Mouse (Mus musculus) frontal cortex, postnatal 25 days (tissue): ENCODE results near the gene Hoxb4.

ENCODE experiments used
- DNase-seq, 2 experiments: peaks; one replicate each; pipeline ENCODE4 v3.0.0; 2022; ENCODE audit warnings: low spot score in 2 of 2

Gene Hoxb4

DNA sequence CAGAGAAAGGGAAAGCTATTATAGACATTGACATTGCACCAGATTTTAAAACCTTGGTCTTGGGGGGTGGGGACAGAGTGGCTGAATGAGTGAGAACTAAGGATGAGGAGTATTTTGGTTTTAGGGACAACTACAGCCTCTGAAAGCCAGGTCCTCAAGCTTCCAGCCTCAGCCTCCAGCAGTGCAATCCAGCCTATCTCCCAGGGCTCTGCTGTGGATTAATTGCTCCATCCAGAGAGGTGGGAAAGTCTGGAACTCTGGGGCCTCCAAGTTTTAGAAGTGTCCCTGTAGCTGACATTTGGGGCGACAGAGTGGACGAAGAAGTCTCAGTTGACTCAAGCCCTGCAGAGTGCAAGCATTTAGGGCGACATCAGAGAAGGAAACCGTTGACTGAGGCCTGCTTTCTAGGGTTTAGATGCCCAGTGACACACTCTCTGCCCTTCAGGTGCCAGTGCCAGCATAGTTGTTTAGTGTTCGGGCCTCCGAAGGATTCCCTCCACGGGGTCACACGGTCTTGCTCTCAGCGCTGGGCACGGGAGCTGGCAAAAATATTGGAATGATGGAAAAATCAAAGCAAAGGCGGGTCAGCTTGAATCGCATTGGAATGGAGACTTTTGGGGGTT, 4.2 kb upstream of the Hoxb4 start:
- no peak for DNase-seq

DNA sequence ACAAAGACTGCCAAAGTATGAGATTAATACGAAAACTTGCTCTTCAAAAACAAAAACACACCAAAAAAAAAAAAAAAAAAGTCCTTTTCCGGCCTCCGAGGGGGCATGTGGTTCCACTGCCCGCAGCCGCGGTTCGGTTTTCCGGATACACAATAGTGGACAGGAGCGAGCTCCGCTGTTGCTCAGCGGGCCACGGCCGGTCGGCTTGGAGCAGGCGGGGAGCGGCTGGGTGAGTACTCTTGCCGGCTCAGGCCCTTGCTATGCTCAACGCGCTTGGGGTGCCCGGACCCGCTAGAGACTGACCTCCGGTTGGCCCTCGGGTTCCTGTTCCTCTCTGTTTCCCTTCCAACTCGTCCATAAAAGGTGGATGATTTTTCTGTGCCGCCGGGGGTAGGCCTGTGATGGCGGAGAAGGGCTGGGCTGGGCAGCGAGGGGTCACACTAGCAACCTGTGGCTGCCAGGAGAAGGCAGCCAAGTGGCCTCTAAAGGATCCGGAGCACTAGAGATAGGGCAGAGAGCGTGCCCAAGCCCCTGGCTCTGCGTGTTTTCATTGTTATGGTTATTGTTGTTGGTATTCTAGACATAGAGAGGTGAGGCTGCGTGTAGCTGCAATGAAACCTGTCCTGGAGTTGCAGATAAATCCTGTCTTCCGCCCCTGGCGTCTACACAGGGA, 3.3 kb upstream of the Hoxb4 start:
- no peak for DNase-seq

DNA sequence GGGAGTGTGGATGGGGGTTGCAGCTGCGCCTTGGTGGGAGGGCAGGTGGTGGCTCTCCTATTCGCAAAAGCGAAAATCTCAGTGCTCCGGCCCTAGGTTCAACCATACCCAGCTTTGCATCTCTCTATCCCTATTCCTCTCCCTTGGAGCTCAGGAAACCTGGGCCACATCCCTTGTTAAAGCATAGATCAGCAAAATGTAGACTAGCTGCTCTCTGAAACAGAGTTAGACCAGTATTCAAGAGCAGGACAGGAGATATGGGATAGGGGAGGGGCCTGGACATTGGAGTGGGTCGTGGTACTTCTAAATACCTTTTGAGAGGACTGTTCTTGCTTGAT, 2.8 kb upstream of the Hoxb4 start:
- no peak for DNase-seq

DNA sequence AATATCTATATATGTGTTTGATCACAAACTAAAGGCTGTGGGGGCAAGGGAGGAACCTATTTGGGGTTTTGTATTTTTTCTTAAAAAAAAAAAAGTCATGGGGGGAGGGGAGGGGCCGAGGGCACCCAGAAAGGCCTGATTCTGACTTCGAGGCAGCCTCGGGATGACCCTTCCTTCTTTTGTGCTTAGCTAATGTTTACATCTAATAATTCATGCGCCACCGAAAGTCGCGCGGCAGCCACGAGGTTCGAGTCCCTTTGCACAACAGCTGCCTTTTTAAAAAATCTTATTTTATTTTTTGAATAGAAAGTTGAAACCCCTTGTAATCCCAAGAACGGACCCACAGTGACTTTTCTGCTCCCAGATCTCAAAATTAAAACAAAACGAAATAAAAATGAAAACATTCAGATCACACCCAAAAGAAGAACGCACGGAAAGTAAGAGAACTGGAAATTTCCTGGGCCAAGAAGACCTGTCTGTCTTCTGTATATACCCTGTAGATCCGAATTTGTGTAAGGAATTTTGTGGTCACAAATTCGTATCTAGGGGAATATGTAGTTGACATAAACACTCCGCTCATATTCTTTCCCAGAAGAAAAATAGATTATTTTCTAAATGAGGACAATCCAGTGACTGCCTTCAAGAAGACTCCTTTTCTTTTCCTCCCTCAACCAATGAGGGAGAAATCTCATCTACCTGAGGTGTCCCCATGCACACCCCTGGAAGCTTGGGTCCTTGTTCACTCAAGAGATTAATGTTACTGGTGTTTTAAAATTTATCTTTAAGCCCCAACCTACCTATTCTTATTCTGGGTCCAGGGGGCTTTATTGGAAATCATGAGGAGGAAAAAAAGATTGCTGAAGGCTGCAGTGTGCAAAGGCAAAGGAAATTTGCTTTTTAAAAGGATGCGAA, 1.1 kb upstream of the Hoxb4 start:
- DNase-seq = no peak

DNA sequence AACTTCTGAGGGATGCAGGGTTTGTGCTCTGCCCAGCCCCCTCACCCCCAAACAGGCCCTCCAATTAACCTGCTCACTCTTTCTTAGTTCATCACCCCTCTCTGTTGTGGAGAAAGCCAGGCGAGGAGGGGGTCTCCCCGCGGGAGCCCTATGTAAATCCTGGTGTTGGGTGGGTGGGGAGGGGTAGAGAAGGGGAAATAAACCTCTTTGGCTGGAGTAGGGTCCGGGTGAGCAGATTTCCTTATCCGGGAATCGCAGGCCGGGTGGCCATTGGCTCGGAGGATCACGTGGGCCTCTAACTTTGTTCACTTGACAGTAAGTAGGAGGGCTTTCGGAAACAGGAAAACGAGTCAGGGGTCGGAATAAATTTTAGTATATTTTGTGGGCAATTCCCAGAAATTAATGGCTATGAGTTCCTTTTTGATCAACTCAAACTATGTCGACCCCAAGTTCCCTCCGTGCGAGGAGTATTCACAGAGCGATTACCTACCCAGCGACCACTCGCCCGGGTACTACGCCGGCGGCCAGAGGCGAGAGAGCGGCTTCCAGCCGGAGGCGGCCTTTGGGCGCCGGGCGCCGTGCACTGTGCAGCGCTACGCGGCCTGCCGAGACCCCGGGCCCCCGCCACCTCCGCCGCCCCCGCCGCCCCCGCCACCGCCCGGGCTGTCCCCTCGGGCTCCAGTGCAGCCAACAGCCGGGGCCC, 452 bp downstream of the Hoxb4 start:
- no peak for DNase-seq

DNA sequence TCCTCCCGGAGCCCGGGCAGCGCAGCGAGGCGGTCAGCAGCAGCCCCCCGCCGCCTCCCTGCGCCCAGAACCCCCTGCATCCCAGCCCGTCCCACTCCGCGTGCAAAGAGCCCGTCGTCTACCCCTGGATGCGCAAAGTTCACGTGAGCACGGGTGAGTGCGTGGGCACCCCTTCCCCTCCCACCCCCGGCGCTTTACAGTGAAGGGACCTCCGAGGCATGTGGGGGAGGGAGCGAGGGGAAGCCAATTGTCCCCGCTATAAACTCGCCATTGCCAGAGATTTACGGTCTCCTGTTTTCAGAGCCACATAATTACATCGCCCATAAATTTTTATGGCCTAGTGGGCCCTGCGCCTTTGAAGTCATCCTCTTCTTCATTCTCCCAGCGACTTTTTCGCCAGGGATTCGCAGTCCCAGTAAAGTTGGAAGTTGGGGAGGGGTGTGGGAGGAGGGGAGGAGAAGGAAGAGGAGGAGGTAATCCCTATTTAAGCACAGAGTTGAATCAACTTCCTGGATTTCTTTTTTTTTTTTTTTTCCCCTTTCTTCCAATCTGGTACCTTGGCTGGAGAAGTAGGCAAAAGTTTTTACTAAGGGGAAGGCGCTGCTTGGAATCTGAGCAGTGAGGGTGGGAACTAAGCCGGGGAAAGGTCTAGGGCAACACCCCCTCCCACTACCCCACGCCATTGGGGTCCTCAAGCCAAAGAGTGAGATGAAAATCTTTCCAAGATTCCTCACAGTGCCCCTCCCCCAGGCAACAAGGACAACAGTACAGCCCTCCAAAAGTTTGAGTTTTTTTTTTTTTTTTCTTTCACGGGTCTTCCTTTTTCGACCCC, 1.2 kb downstream of the Hoxb4 start:
- no peak for DNase-seq

DNA sequence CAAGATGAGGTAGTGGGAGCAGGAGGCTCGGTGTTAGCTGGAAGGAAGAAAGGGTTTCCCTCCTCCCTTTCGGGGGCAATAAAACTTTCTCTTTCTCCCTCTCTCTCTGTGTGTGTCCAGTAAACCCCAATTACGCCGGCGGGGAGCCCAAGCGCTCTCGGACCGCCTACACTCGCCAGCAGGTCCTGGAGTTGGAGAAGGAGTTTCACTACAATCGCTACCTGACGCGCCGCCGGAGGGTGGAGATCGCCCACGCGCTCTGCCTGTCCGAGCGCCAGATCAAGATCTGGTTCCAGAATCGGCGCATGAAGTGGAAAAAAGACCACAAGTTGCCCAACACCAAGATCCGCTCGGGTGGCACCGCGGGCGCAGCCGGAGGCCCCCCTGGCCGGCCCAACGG, 1.8 kb downstream of the Hoxb4 start:
- DNase-seq = no peak

DNA sequence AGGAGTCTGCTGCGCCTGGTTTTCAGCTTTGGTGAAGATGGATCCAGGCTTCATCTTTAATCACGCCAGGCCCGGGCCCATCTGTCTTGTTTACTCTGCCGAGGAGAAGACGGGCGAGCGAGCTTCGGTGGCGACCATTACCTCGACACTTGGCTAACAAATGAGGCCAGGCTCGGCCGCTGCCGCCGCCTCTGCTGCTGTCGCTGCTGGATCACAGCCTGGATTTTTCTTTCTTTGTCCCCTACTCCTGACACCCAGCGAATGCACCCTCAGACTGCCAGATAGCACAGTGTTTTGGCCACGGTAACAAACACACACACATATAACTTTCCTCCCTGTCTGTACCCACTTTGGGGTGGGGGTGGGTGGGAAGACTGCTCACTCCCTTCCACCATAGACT, 2.6 kb downstream of the Hoxb4 start:
- DNase-seq = no peak

DNA sequence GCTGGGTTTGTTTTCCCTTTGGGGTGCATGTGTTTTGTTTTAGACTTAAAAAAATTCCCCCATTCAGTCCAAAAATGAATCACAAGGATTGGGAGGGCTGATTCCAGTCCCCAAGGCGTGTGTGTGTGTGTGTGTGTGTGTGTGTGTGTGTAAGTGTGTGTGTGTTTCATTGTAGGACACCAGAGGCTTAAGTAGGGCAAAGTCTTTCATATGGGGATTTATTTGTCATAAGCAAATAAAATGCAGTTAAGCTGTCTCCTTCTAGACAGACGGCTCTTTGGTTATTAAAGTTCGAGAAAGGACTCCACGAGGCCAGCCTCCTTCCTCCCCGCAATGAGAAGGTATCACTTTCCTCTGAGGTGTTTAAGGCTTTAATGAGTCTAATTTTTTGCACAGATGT, 3.8 kb downstream of the Hoxb4 start:
- DNase-seq = no peak

DNA sequence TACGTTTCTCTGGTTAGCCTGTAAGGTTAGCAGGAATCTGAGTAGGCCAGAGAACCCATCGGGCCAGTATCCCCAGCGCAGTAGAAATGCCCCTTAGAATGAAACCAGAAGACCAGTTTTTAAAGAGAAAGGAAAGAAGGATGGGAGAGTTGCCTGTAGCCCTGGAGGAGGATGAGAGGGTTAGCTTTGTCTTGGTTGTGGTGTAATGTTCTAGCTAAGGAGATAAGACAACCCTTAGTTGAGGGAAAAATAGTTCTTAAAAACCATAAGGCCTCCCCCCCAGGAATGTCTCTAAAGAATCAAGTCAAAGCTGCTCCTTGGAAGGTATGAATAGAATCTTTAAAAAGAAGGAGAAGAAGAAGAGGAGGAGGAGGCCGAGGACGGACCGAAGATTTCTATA, 4.7 kb downstream of the Hoxb4 start:
- DNase-seq = no peak

DNA sequence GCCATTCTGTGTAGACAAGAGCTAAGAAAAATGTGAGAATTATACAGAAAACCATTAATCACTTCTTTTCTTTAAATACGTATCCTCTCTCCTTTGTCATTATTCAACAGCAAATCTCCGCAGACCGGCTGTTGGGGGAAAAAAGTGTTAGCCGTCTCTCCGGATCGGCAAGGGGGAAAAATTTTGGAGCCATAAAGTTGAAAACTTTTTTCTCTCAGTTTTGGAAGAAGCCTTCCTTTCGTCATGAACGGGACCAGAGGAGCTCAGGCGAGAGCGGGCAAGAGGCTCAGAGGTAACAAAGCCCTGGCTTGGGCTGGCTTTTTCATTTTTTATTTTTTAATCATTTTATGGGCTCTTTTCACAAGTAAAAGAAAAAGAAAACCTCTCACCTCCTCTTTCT, 5.1 kb downstream of the Hoxb4 start, which contains the start of gene Hoxb3:
Gene Hoxb3 (plus strand): TSS at position 173 of the 400 bp plus-strand sequence.
- no peak for DNase-seq

DNA sequence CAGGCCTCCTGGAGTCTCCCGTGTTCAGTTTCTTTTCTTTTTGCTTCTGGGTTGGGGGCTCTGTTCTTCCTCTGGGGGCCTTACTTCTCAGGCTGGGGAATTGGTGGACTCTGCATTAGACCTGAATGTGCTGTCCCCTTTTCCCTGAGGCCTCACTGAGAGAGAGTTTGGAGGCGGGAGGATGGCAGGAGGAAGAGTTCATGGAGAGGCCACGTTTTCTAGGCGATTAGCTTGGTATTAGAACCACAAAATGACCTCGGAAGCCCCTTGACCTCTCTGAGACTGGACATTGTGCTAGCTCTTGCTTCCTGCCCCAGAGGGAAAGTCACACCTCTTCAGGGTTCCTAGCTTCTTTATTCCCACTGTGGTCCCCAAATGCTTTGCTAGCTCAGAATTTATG, 6.1 kb downstream of the Hoxb4 start:
- no peak for DNase-seq

DNA sequence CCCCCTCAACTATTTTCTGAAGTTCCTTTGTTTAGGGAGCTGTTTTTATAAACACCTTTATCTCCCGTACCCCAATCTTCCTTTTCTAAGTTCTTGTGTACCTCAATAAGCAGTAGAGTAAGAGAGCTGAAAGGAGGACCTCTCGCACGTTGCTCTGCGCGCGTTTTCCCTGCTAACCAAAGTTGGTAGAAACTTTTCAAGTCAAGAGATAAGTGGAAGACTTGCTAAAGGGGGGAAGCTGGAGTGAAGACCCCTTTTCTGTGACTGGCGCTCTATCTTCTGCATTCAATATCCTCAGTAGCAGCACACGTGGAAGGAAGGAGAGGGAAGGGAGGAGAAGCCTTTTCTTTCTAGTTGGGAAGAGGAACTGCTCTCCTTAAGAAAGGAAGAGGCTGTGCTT, 6.9 kb downstream of the Hoxb4 start:
- DNase-seq = no peak

DNA sequence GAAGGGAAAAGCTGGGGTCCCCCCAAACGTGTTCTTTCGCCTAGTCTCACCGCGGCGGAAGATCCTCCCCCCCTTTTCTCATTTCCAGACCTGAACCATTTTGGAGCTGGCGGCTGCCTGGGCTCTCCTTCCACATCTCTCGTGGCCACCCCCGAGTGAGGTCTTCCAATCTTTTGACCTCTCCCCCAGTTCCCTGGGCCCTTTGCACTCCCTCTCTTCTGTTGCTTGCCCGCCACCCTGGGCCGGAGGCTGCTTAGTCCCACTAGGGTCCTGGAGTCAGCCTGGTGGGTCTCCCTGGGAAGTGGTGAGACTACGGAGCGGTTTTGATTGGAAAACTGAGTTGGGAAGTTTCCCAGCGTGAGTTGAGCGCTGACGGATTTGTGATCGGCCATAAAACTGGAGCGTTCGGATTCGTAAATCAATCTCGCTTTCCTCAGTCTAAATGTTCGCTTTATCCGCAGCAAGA, 7.7 kb downstream of the Hoxb4 start:
- DNase-seq = no peak

DNA sequence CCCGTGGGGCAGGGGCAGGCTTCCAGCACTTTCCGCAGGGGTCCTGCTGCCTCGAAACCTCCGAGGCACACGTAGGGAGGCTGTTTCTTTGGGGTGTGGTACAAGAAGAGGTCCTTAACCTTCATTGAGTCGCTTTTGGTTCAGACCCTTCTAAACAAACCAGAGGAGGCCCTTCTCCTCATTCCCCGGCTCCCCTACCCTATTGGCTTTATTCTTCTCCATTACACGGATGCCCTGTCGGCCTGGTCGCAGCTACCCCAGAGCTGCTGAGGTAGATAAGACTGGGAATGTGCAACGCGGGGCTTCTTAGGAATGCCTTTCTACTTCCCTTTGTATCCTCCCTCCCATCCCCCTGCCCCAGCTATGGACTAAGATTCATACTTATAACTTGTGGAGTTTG, 8.6 kb downstream of the Hoxb4 start:
- no peak for DNase-seq

DNA sequence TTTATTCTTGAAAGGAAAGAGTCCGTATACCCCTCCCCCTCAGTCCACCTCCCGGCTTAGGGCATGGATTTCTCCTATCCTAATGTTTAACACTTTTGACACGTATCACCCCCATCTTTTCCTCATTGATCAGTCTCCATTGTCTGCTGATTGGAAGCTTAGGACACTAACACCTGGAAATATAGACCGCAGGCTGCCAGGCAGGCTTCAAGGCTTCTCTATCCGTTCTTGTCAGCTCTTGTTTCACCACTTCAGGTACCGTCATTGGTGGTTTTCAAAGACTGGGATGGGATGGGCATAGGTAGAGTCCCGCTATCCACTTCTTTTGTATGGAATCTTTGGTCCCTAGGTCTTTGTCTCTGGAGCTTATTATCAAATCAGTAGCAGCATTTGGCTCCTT, 9.1 kb downstream of the Hoxb4 start:
- no peak for DNase-seq

DNA sequence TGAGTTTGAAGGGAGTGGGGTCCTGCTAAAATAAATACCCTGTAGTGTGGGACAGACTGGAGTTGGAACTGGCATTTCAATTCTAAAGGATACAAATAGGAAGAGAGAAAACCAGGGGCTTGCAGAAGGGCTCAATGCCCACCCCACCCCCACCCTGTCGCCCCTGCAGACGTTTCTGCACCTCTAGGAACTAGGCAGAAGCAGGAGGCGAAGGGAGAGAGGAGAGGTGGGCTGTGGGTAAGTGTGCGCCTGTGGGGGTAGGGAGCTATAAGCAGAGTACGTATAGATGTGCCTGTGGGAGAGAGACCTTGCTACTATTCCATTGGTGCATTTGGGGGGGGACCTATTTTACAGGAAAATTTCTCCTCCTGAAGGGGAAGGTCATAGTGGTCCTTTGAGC, 9.7 kb downstream of the Hoxb4 start:
- DNase-seq = no peak

DNA sequence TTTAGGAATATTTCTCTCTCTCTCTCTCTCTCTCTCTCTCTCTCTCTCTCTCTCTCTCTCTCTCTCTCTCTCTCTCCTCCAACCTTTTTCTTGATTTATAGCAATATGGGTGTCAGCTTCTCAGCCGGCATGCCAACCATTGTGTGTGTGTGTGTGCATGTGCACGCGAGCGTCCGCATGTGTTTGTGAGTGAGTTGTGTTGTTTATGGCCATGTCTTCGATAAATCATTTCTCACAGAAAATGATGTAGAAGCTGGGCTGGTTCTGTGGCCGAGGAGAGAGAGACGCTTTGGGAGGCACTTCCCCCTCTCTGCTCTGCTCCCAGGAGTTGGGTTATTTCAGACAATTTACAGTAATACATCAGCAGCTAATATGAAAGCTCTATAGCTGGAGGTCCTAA, 10.5 kb downstream of the Hoxb4 start:
- DNase-seq = no peak

DNA sequence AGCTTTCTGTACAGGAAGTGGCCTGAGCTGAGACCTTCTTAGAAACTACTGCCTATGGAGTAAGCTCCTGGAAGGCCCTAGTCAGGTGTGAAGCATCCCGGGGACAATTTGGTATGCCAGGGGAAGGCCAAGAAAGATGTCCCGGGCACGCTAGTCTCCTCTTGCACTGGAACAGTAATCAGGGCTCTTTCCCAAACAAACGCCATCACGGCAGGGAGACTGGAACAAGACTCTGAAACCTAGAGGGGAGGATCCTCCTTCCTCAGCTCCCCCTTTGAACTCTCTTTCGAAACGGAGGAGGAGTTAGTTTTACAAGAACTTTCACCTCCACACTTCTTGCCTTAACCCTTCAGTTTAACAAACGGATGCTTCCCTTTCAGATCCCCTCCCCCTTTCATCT, 14.0 kb downstream of the Hoxb4 start:
- no peak for DNase-seq

DNA sequence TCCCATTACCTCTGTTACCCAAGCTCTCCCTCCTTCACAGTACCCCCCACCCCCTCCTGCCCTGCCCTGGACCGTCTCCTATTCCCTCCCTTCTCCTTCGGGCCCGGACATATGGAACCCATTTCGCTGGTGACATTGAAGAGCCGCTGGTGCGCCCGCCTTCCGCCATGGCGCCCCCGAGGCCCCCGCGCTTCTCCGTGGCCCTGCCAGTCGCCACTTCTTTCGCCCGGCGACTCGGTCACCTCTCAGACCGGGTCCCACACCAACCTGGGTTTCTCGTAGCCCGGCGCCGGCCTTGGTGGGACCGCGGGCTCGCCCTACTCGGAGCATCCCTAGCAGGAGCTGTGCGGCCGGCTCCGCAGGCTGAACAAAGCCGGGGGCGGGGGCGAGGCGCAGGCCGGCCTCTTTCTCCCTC, 14.6 kb downstream of the Hoxb4 start:
- DNase-seq = no peak

DNA sequence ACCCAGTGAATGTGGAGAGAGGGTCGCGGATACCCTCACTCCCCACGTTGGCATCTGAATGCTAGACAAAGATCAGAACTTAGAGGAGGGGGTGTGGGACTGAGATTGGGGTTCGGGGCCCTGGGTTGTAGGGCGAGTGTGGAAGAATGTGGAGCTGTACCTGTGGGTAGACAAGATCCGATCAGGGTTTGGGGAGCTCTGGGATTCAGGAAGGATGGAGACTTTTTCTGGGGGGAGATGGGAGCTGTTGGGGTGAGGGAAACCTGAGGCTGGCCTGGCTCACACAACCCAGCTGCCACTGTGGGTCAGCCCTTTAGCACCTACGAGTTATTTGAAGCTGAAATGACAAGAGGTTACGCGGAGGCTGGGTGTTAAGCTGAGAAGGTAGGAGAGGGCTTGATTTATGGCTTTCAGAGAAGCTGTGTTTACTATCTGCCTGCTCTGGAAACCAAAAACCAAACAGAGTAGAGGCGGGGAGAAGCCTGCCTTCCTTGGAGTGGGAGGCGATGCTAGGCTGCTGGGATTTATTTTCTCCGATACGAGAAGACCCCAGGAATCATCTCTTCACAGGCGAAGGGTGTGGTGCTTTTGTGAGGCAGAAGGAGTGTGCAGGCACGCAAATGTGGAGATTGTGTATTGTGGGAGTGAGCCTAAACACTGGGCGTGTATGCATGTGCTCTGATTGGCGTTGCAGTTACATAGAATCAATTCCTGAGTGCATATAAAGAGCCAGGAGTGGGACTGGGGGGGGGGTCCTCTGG, 15.4 kb downstream of the Hoxb4 start:
- no peak for DNase-seq
